Mouse (Mus musculus): ENCODE measurements around the gene Fam196a.

DNA sequence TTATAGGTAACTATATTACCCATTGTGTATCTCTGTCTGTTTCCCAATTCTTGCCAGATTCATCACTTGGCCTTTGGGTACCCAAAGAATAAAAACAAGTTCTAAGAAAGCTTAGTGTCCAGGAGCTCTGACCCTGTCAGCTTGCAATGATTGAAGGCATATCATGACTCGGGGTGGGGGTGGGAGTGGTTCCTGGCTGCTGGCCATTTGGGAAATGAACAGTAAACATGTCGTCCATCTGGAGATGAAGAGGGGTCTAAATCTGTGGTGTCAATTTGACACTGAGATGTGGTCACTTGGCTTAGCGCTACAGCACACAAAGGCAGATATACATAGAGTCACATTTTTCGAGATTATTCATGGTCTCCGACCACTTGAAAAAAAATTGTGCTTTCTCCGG lies 54.7 kb downstream of the Fam196a start:
- TF ChIP-seq CTCF (IDR thresholded peaks at IDR 0.05; ENCODE audit: extremely low read depth, insufficient read length, insufficient replicate concordance, low read depth, low read length) (no peak), POLR2A (IDR thresholded peaks at IDR 0.05; ENCODE audit: low read depth, low read length) (no peak)
